Mouse (Mus musculus) urinary bladder, adult 2 months (tissue): ENCODE results near the gene Tspan13. TPM values are rescaled to one million over a fixed set of nuclear protein-coding genes. Genes with fewer than 3 reads are reported as not detected.

Experiments
- DNase-seq: peaks from one replicate; pipeline ENCODE4 v3.0.0; 2022; ENCODE audit warnings: low spot score
- polyA plus RNA-seq: library from polyadenylated mRNA; depleted of rRNA; stranded (reverse); fragments of >200 nt; gene quantifications from 2 replicates; pipeline ENCODE4 v1.2.3, GENCODE M21; 2012

The Tspan13 gene
- polyA plus RNA-seq, 1 experiment = 111 TPM

GRCm38 (mm10) chr12:36030660-36031363 lies 11.5 kb downstream of the Tspan13 start:
- no peak for DNase-seq

- DNase-seq = no peak
Observed at GRCm38 (mm10) chr12:36029687-36030086, 12.6 kb downstream of the Tspan13 start.

DNA sequence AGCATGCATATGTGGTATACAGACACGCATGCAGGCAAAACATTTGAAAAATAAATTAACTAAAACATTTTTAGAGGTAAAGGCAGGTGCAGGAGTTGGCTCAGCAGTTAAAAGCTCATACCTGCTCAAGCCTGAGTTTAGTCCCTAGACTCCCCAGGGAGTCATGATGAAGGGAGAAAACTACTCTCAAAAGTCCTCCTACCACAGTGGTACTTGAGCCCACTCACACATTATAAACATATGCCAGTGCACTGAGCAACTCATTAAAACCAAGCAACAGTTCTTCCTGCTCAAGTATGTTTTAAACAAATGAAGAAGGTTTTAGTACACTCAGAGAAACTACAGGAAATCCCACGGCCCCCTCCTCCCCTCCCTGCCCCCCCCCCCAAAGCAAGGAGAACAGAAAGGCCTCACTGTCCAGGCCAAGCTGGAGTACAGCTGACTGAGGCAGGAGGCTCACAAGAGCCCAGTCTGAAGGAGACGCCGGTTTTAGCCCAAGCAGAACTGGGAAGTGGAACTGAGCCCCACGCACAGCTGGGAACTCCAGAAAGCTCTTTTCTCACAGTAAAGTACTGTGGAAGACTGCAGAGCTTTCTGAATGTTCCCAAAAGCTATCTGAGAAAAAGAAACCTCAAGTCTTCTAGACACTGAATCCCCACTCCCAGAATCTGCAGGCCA lies 13.2 kb downstream of the Tspan13 start:
- no peak for DNase-seq

DNA sequence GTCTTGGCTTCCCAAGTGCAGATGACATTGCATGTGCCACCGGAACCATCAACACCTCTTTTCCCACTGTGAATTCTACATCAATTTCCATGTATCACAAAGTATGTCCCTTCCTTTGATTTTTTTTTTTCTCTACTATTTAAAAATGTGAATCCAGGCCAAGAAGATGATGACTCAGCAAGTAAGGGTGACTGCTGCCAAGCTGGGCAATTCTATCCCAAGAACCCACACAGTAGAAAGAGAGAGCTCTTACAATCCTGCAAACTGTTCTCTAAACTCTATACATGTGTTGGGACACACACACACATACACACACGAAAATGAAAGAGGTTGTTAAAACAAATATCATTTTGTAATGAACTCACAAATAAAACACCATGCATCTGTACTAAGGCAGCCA lies 15.1 kb downstream of the Tspan13 start:
- DNase-seq = no peak

DNA sequence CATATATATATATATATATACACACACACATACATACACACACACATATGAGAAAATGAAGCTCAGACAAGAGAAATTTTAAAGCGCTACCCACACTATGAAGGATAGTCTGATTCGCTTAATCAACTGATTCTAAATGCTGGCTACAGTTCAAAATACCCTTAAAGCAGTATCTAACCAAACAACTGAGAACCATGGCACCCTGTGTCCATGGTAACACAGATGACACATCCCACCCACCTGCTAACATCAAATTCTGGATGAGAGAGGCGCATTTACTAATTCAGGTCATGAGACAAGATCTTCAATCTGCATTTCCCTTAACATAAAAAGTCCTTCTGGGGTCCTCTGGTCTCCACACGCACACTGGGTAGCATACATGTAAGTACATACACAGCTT lies 16.2 kb downstream of the Tspan13 start:
- DNase-seq = no peak

DNA sequence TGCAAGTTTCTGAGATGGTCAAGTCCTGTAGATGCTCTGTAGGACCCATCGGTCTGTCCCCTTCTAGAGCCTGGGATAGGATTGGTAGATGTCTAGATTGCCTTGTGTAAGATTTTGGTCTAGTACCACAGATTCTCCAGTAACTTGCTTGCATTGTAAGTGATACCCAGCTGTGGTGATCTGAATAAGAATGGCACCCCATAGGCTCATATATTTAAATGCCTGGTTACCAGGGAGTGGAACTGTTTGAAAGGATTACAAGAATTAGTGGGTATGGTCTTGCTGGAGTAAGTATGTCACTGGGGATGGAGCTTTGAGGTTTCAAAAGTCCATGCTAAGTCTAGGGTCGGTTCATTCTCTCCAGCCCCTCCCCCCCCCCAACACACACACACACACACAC lies 21.6 kb downstream of the Tspan13 start:
- no peak for DNase-seq

GRCm38 (mm10) chr12:36020081-36020480 lies 22.2 kb downstream of the Tspan13 start:
- no peak for DNase-seq

DNA sequence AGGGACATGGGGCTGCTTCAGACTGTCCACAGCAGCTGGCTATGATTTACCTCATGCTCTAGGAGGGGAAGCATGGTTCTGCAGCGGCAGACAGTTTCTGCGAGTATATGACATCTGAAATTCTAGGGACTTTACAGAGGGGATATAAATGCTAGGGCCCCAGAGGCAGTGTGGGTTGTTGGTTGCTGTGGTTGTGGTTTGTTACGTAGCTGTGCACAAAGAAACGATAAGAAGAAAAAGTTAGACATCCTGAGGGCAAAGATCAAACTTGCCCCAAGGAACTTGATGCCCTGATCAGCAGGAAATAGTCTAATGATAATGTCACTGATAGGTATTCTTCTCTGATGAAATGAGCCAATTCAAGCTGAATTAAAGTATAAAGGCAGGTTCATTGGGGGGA lies 22.7 kb downstream of the Tspan13 start:
- no peak for DNase-seq

GRCm38 (mm10) chr12:36017791-36018190 lies 24.5 kb downstream of the Tspan13 start:
- no peak for DNase-seq

- DNase-seq = no peak
Observed at GRCm38 (mm10) chr12:36013216-36013910, 28.9 kb downstream of the Tspan13 start.

- DNase-seq = no peak
Observed at GRCm38 (mm10) chr12:36008364-36009047, 33.8 kb downstream of the Tspan13 start.

- DNase-seq = no peak
Observed at GRCm38 (mm10) chr12:36007581-36007980, 34.7 kb downstream of the Tspan13 start.

- DNase-seq = no peak
Observed at GRCm38 (mm10) chr12:36004714-36005113, 37.6 kb downstream of the Tspan13 start.

- no peak for DNase-seq
Observed at GRCm38 (mm10) chr12:35995799-35996198, 46.5 kb downstream of the Tspan13 start.

- DNase-seq = no peak
Observed at GRCm38 (mm10) chr12:35994098-35994497, 48.2 kb downstream of the Tspan13 start.

GRCm38 (mm10) chr12:35993583-35993982 lies 48.7 kb downstream of the Tspan13 start:
- no peak for DNase-seq

DNA sequence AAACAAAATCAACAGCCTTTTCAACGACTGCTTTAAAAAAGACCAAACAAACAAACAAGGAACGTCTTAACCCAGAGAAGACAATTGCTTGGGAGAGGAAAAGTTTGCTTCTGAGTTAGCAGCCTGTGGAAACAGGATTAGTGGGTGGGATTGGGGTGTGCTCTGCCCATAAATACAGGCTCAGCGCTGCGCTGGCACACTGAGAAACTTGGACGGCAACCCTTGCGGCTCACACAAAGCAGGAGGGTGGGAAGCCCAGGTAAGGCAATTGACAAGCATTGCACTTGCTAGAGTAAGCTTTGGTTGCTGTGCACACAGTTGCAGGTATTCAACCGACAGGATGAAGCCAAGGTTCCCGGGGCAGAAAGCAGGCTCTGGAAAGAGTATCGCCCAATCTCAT lies 49.6 kb downstream of the Tspan13 start, which contains the start of gene Agr2:
Gene Agr2 (plus strand): TSS at position 197 of the 400 bp plus-strand sequence.
- DNase-seq = no peak

GRCm38 (mm10) chr12:35984743-35985142 lies 57.6 kb downstream of the Tspan13 start:
- no peak for DNase-seq

GRCm38 (mm10) chr12:35983472-35983871 lies 58.8 kb downstream of the Tspan13 start:
- no peak for DNase-seq

DNA sequence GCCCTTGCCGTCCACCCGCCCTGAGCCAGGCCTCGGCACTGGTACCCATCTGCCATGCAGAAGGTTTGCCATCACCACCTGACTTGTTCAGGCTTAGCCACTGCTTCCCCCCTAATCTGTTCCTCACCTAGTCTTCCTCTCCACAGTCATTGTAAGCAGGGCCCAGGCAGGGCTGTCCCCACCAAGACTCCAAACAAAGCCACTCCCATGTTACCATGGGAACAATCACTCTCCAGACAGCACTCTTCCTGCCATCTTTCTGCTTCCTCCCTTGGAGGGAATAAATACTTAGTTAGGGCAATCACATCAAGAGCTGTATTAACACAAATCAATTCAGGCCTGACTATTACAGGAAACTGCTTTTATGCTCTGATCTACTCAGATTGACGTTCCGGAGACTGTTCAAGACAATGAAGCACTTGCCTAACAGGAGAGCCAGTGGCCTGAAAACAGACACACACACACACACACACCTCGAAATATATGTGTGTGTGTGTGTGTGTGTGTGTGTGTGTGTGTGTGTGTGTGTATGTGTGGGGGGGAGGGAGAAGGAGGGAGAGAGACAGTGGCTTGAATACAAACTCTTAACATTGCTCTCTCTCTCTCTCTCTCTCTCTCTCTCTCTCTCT lies 60.5 kb downstream of the Tspan13 start:
- DNase-seq = no peak

DNA sequence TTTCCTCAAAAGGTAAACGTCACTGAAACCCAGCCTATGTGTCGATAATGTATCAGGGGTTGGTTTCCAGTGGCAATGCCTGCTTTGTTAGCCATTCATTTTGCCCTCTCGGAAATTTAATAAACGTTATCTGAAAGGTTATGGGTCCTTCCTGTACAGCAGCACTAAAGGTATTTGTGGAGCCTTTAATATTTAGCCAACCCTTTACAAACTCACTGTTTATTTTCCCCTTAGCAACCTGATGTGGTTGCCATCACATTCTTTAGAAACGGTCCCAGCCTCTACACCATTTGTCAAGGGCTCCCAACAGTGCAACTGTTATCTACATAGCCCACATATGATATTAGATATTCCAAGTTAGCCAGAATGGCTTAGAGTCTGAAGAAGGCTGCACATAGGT lies 62.7 kb downstream of the Tspan13 start:
- no peak for DNase-seq
